13 mouse cellular contexts compared by ENCODE assay signal in the genomic region with DNA sequence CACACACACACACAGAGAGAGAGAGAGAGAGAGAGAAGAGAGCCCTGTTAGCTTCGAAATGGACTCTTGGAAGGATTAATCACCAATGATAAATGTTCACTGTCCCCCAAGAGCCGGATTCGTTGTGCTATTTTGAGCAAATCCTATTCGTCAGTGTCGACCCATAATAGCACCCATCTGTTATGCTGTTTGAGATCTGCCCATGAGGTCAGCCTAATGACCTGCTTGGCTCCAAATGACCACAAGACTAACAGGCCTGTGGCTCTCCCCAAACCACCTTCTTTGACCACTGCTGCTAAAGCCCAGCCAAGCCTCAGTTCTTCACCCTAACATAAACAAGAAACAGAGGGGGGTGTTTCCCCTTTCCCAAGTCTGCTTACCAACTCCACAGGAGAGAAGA. TPM values are rescaled to one million over a fixed set of nuclear protein-coding genes. Genes with fewer than 3 reads are reported as not detected.
A peak's percentile ranks its signal among the peaks of the same experiment; 100 is the strongest.
DNase-seq lines count a peak whose midpoint lies in the region; ATAC-seq lines count a peak whose summit lies in the region.
"Had no signal": no experiment of that assay in that cellular context is flagged by ENCODE, and none has a peak within 500 bp of the region (broad histone marks: within the 10 kb centered on the region; RNA-seq: fewer than 3 reads in every experiment).

No protein-coding gene starts in this region.

- DNase-seq in kidney, postnatal 14 days, result peak; percentile 33
- peak; percentile 40 for DNase-seq in cerebellum, adult 11 months
- peak; percentile 26 to 61 for DNase-seq in cerebellum, postnatal 14 days
- DNase-seq in forebrain, embryonic 14.5 days (ENCODE audit: low spot score), result no peak
- DNase-seq in layer of hippocampus, adult 9-11 months, result no peak
- DNase-seq in urinary bladder, adult 2 months (ENCODE audit: low spot score), result no peak
- DNase-seq: lung, adult 2 months; thymus, adult 2 months had no signal

- no peak overlapping the region for H3K4me2 ChIP-seq in kidney, embryonic 16.5 days (replicated peaks; ENCODE audit: low read depth, low read length)
- H3K4me2 ChIP-seq in hindbrain, embryonic 16.5 days (ENCODE audit: low read length), result no peak overlapping the region
- H3K4me2 ChIP-seq in forebrain, embryonic 14.5 days (ENCODE audit: low read length), result no peak overlapping the region
- H3K4me2 ChIP-seq: heart, embryonic 13.5 days; limb, embryonic 13.5 days had no signal

- no peaks in the 10 kb centered on the region for H3K9me3 ChIP-seq in kidney, embryonic 16.5 days (ENCODE audit: low read length)
- H3K9me3 ChIP-seq in hindbrain, embryonic 16.5 days (ENCODE audit: control insufficient read depth, low read length), result no peaks in the 10 kb centered on the region
- H3K9me3 ChIP-seq in forebrain, embryonic 14.5 days (replicated peaks; ENCODE audit: control insufficient read depth, low read length), result no peaks in the 10 kb centered on the region
- H3K9me3 ChIP-seq: heart, embryonic 13.5 days; limb, embryonic 13.5 days had no signal

- H3K27ac ChIP-seq in kidney, embryonic 16.5 days (ENCODE audit: low read length), result no peak overlapping the region
- H3K27ac ChIP-seq in hindbrain, embryonic 16.5 days (ENCODE audit: low read depth, low read length), result no peak overlapping the region
- H3K27ac ChIP-seq in forebrain, embryonic 14.5 days (ENCODE audit: low read depth, low read length), result no peak overlapping the region
- H3K27ac ChIP-seq: heart, embryonic 13.5 days; limb, embryonic 13.5 days had no signal

- H3K4me1 ChIP-seq in kidney, embryonic 16.5 days (ENCODE audit: insufficient read depth, low read length), result 0 out of 2 replicates have a peak, but pooled peaks cover 5% of the 10 kb centered on the region
- no peaks in the 10 kb centered on the region for H3K4me1 ChIP-seq in hindbrain, embryonic 16.5 days (ENCODE audit: control insufficient read depth, insufficient read depth, low read depth, low read length)
- no peaks in the 10 kb centered on the region for H3K4me1 ChIP-seq in forebrain, embryonic 14.5 days (ENCODE audit: control insufficient read depth, insufficient read depth, low read length)
- H3K4me1 ChIP-seq: heart, embryonic 13.5 days; limb, embryonic 13.5 days had no signal

- no peak overlapping the region for H3K4me3 ChIP-seq in kidney, embryonic 16.5 days (ENCODE audit: low read length)
- H3K4me3 ChIP-seq in hindbrain, embryonic 16.5 days (ENCODE audit: low read length), result no peak overlapping the region
- H3K4me3 ChIP-seq in forebrain, embryonic 14.5 days (ENCODE audit: low read depth, low read length), result no peak overlapping the region
- H3K4me3 ChIP-seq: heart, embryonic 13.5 days; limb, embryonic 13.5 days; myocyte had no signal

- H3K27me3 ChIP-seq in kidney, embryonic 16.5 days (ENCODE audit: insufficient read depth, low read length), result no peaks in the 10 kb centered on the region
- H3K27me3 ChIP-seq in hindbrain, embryonic 16.5 days (replicated peaks; ENCODE audit: control insufficient read depth, insufficient read depth, low read length), result no peaks in the 10 kb centered on the region
- no peaks in the 10 kb centered on the region for H3K27me3 ChIP-seq in forebrain, embryonic 14.5 days (replicated peaks; ENCODE audit: control insufficient read depth, insufficient read depth, low read length)
- H3K27me3 ChIP-seq: heart, embryonic 13.5 days; limb, embryonic 13.5 days had no signal

- WGBS in kidney, embryonic 16.5 days, result 13% methylated on average over 5 of the region's 5 CpGs
- 57% methylated on average over 5 of the region's 5 CpGs for WGBS in hindbrain, embryonic 16.5 days
- WGBS in forebrain, embryonic 14.5 days, result 89% methylated on average over 5 of the region's 5 CpGs

- ATAC-seq in kidney, embryonic 16.5 days (ENCODE audit: low FRiP score, low TSS enrichment), result no peak
- 0 out of 2 replicates have a peak, but pooled peaks have one; percentile 40 for ATAC-seq in hindbrain, embryonic 16.5 days
- ATAC-seq in forebrain, embryonic 14.5 days, result no peak

- H3K9ac ChIP-seq in kidney, embryonic 16.5 days (replicated peaks; ENCODE audit: low read length), result no peak overlapping the region
- H3K9ac ChIP-seq in hindbrain, embryonic 16.5 days (ENCODE audit: low read depth, low read length), result no peak overlapping the region
- no peak overlapping the region for H3K9ac ChIP-seq in forebrain, embryonic 14.5 days (ENCODE audit: low read length)
- H3K9ac ChIP-seq: heart, embryonic 13.5 days; limb, embryonic 13.5 days had no signal

- H3K36me3 ChIP-seq in kidney, embryonic 16.5 days (ENCODE audit: insufficient read depth, low read length), result no peaks in the 10 kb centered on the region
- no peaks in the 10 kb centered on the region for H3K36me3 ChIP-seq in hindbrain, embryonic 16.5 days (ENCODE audit: control insufficient read depth, insufficient read depth, low read length)
- H3K36me3 ChIP-seq in forebrain, embryonic 14.5 days (ENCODE audit: control insufficient read depth, insufficient read depth, low read length), result no peaks in the 10 kb centered on the region
- H3K36me3 ChIP-seq: heart, embryonic 13.5 days; limb, embryonic 13.5 days had no signal

RNA-seq across cellular contexts. Expression of a gene that starts 23.2 kb away (rescaled TPM):
- not detected in 2 replicates for polyA plus RNA-seq in kidney, embryonic 16.5 days (2015; fragmentation: Nextera tagmentation; extraction: Ambion mirVana)
- not detected in 2 replicates for polyA plus RNA-seq in hindbrain, embryonic 16.5 days (2015; fragmentation: Nextera tagmentation; extraction: Ambion mirVana)
- polyA plus RNA-seq in forebrain, embryonic 14.5 days (2014; fragmentation: Nextera tagmentation; extraction: Ambion mirVana), result not detected in 2 replicates
- polyA plus RNA-seq in urinary bladder, adult 2 months (2012; rRNA removed), result not detected in 2 replicates
- polyA plus RNA-seq: heart, embryonic 13.5 days; limb, embryonic 13.5 days; lung, adult 2 months; thymus, adult 2 months had no signal

RNA-seq across cellular contexts. Expression of a gene that starts 43.4 kb away (rescaled TPM):
- 0.46 TPM in 1 of 2 replicates, not detected in the other for polyA plus RNA-seq in kidney, embryonic 16.5 days (2015; fragmentation: Nextera tagmentation; extraction: Ambion mirVana)
- not detected in 2 replicates for polyA plus RNA-seq in hindbrain, embryonic 16.5 days (2015; fragmentation: Nextera tagmentation; extraction: Ambion mirVana)
- not detected in 2 replicates for polyA plus RNA-seq in forebrain, embryonic 14.5 days (2014; fragmentation: Nextera tagmentation; extraction: Ambion mirVana)
- polyA plus RNA-seq in urinary bladder, adult 2 months (2012; rRNA removed), result not detected in 2 replicates
- polyA plus RNA-seq: heart, embryonic 13.5 days; limb, embryonic 13.5 days; lung, adult 2 months; thymus, adult 2 months had no signal

Comparison
In these comparisons a context has a peak if more than half of its experiments do, and no peak if none do; other contexts are left out.
1. DNase-seq: peak in kidney, postnatal 14 days (single experiment), cerebellum, adult 11 months (single experiment) and cerebellum, postnatal 14 days (2 of 2); none in forebrain, embryonic 14.5 days (single experiment), layer of hippocampus, adult 9-11 months (single experiment) and urinary bladder, adult 2 months (single experiment).